Mouse (Mus musculus) adrenal gland, postnatal 25 days (tissue): Measurements from ENCODE around the gene Sec14l1. TPM values are rescaled to one million over a fixed set of nuclear protein-coding genes. Genes with fewer than 3 reads are reported as not detected.

Source experiments
- DNase-seq: peaks from one replicate; pipeline ENCODE4 v3.0.0; 2021; ENCODE audit warnings: mixed read lengths
- total RNA-seq: library from RNA; stranded (reverse); gene quantifications from 2 replicates; pipeline ENCODE4 v1.2.3, GENCODE M21; 2021

Sec14l1 gene
- total RNA-seq, 1 experiment from 2014 or later, result 195 TPM

GRCm38 (mm10) chr11:117088271-117088991 lies 26.5 kb upstream of the Sec14l1 start:
- DNase-seq, result no peak

GRCm38 (mm10) chr11:117089673-117090419 lies 25.1 kb upstream of the Sec14l1 start:
- DNase-seq, result no peak

GRCm38 (mm10) chr11:117091406-117091805 lies 23.6 kb upstream of the Sec14l1 start:
- no peak for DNase-seq

- DNase-seq, result no peak
Observed at GRCm38 (mm10) chr11:117091845-117092244, 23.1 kb upstream of the Sec14l1 start.

- peak; percentile 41 for DNase-seq
Observed at GRCm38 (mm10) chr11:117092711-117093110, 22.3 kb upstream of the Sec14l1 start.

- no peak for DNase-seq
Observed at GRCm38 (mm10) chr11:117093900-117094552, 20.9 kb upstream of the Sec14l1 start.

- no peak for DNase-seq
Observed at GRCm38 (mm10) chr11:117094646-117095045, 20.3 kb upstream of the Sec14l1 start.

GRCm38 (mm10) chr11:117097021-117097420 lies 17.9 kb upstream of the Sec14l1 start:
- DNase-seq, result no peak

- no peak for DNase-seq
Observed at GRCm38 (mm10) chr11:117098155-117098554, 16.8 kb upstream of the Sec14l1 start.

GRCm38 (mm10) chr11:117098784-117099183 lies 16.2 kb upstream of the Sec14l1 start:
- no peak for DNase-seq

- no peak for DNase-seq
Observed at GRCm38 (mm10) chr11:117099372-117099771, 15.6 kb upstream of the Sec14l1 start.

GRCm38 (mm10) chr11:117101351-117101921 lies 13.5 kb upstream of the Sec14l1 start:
- DNase-seq, result no peak

- DNase-seq, result no peak
Observed at GRCm38 (mm10) chr11:117101925-117102717, 12.8 kb upstream of the Sec14l1 start.

GRCm38 (mm10) chr11:117103523-117103922 lies 11.4 kb upstream of the Sec14l1 start:
- peak; percentile 67 for DNase-seq

- no peak for DNase-seq
Observed at GRCm38 (mm10) chr11:117104044-117104757, 10.8 kb upstream of the Sec14l1 start.

GRCm38 (mm10) chr11:117105315-117105714 lies 9.7 kb upstream of the Sec14l1 start:
- DNase-seq, result no peak

- no peak for DNase-seq
Observed at GRCm38 (mm10) chr11:117105850-117106249, 9.1 kb upstream of the Sec14l1 start.

- no peak for DNase-seq
Observed at GRCm38 (mm10) chr11:117106633-117107334, 8.2 kb upstream of the Sec14l1 start.

- no peak for DNase-seq
Observed at GRCm38 (mm10) chr11:117107837-117108236, 7.1 kb upstream of the Sec14l1 start.

- peak; percentile 89 for DNase-seq
Observed at GRCm38 (mm10) chr11:117108595-117108994, 6.4 kb upstream of the Sec14l1 start.
